Mouse (Mus musculus) testis, postnatal 14 days (tissue): ENCODE data around the gene Olfr1157.

Experiments
- DNase-seq: peaks from one replicate; pipeline ENCODE4 v3.0.0; 2021; ENCODE audit warnings: low spot score

Olfr1157 gene

GRCm38 (mm10) chr2:87968199-87968598 lies at the start of gene Olfr1157:
Gene Olfr1157, minus strand, starts transcription at chr2:87968299.
- no peak for DNase-seq

DNA sequence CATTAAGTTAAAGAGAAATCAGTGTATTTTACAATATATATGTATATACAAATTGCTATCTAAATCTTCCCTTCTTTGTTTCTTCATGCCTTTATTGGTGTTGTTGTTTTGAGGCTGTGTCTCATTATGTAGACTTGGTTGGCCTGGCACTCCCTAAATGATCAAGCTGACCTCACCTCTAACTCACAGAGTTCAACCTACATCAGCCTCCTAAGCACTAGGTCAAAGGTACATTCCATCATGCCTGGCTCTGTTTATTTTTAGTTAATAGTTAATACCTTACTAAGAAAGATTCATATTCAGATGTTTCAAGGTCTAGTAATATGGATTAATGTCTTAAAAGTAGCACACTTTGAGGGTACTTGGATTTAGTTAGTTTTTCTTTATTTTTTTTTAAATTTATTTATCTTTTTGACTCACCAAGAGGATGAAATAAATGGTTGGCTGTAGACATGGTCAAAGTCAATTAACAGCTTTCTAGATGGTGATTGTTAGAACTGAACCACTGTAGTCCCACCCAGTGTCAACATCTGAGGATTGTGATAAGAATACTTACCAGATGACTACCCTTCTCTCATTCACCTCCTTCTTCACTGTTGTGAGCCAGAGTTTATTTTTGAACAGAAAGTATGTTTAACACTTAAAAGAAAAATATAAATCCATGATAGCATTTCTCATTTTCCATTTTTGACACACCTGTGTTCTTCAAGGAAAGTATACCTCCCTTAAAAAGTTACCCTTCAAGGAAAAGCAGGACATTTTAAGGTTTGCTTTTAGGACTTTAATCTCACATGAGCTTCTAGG lies 39.6 kb upstream of the Olfr1157 start, which contains the start of gene Olfr1160:
Olfr1160 (minus strand) TSS at position 754 of the 804 bp plus-strand sequence.
- DNase-seq: no peak

GRCm38 (mm10) chr2:87989813-87990212 lies 21.7 kb upstream of the Olfr1157 start, which contains the start of gene Olfr1158:
Gene Olfr1158, plus strand, starts transcription at chr2:87990113.
- no peak for DNase-seq

- no peak for DNase-seq
Measured at GRCm38 (mm10) chr2:87974563-87974962, 6.5 kb upstream of the Olfr1157 start, which contains the start of gene Olfr74. Gene Olfr74, minus strand, starts transcription at chr2:87974663.

DNA sequence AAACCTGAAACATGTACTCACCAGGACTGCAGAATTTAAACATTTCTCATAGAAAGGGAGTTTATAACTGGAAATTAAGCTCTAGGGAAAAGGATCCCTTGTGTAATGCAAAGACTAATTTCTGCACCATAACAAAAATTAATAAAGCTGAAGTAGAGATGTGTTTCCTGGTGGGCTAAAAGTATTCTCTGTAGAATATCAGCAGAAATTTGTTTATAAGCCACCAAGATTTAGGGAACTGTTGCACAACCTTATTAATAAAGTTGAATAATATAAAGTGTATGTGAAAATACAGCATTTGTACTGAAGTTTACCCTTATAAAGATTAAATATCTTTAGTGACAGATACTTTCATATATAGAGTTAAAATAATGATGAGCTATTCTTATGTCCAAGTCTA lies 15.1 kb downstream of the Olfr1157 start, which contains the start of gene Olfr1156:
Olfr1156 (minus strand) TSS at position 101 of the 400 bp plus-strand sequence.
- DNase-seq: no peak

- no peak for DNase-seq
Measured at GRCm38 (mm10) chr2:87945037-87945436, 23.1 kb downstream of the Olfr1157 start, which contains the start of gene Olfr1155. Gene Olfr1155, minus strand, starts transcription at chr2:87945137.
